Mouse (Mus musculus) kidney, postnatal 14 days (tissue): ENCODE results near the gene Gm10762.
"Not testable (repeated sequence)": the region's sequence is repeated elsewhere in the genome, so short reads cannot be mapped to it uniquely, and the experiment has no call there.

ENCODE experiments used
- DNase-seq: peaks from one replicate; pipeline ENCODE4 v3.0.0; 2022; ENCODE audit warnings: mixed read lengths

Gene Gm10762

GRCm38 (mm10) chr2:128967661-128968441 is at the start of gene Gm10762:
Gene Gm10762 (minus strand): TSS chr2:128967725.
- DNase-seq, result peak; percentile 88

DNA sequence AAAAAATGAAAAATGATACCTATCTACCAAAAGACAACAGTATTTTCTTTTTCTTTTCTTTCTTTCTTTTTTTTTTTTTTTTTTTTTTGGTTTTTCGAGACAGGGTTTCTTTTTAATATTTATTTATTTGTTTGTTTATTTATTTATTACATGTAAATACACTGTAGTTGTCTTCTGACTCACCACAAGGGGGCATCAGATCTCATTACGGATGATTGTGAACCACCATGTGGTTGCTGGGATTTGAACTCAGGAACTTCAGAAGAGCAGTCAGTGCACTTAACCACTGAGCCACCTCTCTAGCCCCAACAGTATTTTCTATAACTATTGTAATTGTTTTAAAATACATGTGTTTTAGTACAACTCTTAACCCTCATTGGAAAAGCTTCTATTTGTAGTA is 41.3 kb upstream of the Gm10762 start:
- not testable (repeated sequence) for DNase-seq

DNA sequence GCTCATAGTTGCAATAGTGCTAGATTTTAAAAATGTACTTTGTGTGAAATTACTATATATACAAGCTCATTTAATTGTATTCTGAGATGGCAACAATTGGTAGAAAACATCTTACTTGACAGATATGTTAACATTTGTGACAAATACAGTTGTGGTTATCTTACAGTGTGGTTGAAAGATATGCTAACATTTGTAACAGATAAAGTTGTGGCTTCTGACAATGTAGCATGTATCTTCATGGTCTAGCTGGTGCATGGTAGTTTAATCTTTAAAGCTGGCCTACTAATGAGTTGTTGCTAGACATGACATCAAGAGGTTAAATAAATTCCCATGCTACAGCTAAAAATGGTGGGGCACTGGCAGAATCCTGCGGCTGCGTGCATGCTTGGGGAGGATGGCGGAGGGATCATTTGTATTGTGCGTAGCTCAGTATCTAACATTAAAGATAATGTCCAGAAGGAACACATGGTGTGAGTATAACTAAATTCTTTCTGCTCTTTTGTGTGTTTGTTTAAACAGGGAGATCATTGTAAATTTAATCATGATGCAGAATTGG is 38.7 kb upstream of the Gm10762 start:
- DNase-seq, result no peak

DNA sequence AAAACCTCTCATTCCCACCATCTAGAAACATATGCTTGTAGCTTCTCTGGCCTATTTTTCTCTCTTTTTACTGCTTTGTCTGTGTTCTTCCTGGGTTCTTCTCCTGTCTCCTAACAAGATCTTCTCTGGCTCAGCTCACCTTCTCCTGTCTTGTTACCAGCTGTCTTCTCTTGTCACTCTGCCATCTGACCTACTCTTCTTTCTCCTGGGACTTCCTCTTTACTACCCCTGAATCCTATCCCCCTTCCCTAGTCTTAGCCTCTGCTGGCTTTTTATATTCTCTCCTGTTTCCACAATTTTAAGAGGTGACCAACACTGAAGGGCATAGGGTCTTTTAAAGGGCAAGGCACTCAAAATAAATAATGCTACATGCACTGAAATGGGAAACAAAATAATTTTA is 37.3 kb upstream of the Gm10762 start:
- no peak for DNase-seq

- no peak for DNase-seq
Measured at GRCm38 (mm10) chr2:128984746-128985145, 17.2 kb upstream of the Gm10762 start.

- DNase-seq, result no peak
Measured at GRCm38 (mm10) chr2:128975572-128975971, 8.0 kb upstream of the Gm10762 start.

GRCm38 (mm10) chr2:128972301-128972700 is 4.8 kb upstream of the Gm10762 start:
- no peak for DNase-seq

DNA sequence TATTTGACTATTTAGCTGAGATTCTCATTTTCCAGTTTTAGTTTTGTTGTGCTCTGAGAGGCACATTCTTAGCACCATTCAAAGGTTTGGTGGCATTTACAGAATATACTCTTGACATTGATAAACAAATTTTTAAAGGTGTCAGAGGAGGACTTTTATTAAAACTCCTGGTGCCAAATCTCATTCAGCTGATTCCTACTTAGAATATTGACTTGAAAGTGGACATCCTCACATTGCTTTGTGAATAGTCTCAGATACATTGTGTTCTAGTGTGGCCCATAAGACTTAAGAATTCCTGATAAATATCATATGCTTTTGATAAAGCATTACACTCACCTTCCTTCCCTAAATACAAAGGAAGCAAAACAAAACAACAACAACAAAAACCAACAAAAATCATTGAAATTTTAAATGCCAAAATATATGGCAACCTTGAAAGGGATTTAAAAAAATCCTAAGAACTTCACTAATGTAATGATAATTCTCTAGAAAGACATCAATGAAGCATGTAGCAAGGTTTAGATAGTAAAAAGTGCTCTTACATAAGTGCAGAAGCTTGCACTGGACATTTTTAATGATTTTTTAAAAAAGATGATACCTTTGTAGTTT is 1.1 kb upstream of the Gm10762 start:
- no peak for DNase-seq

- peak; percentile 99 for DNase-seq
Measured at GRCm38 (mm10) chr2:128966641-128967580, 614 bp downstream of the Gm10762 start, which contains the start of gene Zc3h6. Gene Zc3h6 (plus strand): TSS chr2:128967402.

DNA sequence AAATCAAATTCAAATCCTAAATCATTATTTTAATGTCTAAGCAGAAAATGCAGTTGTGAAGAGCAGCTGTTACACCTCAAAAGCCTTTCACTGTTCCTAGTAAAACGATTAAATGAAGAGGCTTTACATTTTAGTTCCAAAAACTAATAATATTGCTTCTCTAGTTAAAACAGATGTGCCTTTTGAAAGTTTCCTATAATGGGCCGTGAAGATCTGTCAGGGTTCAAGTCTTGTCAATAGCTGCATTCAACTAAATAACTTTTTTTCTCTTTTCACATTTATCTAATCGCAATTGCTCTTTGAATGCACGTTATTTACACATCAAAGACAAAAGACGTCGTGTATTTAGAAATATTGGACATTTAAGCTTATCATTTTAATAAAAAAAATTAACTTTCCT is 1.3 kb downstream of the Gm10762 start:
- DNase-seq, result no peak

DNA sequence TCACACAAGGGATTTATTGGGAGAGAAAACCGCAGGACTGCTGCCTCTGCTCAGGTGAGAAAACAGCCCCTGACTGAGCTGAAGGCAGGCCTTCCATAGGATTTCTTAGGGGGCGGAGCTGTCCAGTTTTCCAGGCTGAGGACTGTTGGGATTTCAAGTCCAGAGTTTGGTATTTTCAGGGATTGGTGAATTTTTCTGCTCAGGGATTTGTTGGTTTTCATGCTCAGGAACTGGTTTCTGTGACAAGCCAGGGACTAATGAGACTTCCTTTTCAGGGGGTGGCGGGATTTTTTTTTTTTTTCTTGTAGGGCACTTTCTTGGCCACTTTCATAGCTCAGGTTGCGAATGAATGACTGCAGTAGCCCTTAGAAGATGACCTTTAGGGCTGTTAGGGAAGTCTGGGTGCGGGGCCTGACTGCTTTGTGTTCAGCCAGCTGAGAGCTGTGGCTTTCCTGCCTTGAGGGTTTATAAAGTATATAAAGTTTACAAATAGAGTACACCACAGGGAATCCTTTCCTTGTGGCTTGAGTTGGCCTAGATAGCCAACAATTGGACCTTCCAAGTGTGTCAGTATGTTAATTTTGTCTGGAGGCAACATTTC is 1.9 kb downstream of the Gm10762 start:
- peak; percentile 12 for DNase-seq

DNA sequence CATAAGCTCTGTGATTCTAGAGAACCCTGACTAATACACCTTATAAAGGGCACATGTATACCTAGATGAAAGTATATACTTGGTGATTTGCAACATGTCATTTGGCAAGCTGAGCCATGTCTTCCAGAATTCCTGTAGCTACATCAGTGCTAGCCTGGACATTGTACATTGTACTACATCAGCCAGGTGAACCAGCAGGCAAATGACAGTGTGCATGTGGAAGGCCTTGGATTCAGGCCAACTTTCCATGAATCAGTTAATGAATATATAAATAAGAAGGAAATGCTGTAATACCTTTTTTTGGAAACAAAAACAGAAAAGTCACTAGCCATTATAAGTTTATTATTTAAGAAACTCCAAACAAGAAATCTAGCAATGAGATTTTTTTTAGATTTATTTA is 13.3 kb downstream of the Gm10762 start:
- peak; percentile 17 for DNase-seq

- peak; percentile 53 for DNase-seq
Measured at GRCm38 (mm10) chr2:128947962-128948588, 19.4 kb downstream of the Gm10762 start.

DNA sequence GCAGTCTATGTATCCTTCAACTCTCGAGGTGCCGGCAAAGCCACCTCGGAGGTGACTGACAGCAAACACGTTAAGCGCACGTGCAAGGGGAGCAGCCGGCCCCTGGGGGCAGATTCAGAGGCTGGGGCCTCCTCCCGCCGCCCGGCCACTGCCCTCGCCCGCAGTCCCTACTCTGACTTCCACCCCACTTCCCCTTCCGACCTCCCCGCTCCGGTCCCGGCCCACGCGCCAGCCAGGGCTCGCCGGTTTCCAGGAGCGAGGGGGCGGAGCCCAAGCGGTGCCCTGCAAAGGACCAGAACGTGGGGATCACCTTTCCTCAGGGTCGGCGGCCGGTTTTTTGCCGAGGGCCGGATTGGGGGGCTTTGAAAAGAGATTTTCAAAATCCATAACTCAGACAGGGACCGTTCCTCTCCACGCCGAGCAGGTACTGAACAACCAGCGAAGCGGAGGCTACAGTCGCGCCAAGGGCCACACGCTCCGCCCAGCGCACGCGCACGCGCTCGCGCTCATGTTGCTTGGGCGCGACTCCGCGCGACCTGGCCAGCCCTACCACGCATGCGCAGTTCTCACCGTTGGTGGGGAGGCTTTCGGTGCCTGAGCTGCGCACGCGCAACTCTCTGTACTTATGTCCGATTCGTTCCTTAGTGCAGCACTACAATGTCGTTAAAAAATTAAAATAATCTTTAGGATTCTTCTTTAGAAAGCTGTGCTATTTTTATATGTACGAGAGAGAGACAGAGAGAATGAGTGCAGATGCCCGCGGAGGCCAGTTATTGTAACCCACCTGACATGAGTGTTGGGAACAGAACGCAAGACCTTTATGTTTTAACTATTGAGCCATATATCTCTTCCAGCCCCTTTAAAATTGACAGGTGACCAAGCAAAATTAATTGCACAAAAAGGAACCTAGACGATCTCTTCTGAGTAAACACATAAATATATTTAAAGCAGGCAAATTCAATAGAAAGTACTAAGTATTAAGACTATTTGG is 23.7 kb downstream of the Gm10762 start, which contains the start of gene Zc3h8:
Gene Zc3h8 (minus strand): TSS at position 540 of the 991 bp plus-strand sequence.
- DNase-seq, result peak; percentile 98

DNA sequence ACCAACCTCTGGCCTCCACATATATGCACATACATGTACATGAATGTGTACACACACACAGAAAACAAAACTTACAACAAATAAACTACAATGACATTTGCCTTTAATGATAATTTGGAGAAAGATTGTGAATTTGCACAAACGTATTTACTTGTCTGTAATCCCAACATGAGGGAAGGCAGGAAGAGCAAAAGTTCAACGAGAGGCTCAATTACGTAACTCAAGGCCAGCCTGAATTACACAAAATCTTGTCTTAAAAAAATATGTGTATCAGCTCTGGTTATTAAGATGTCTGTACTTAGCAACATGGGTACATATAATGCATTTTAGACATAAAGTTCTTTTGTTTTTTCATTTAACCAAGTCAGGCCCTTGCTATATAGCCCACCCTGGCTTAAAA is 31.3 kb downstream of the Gm10762 start:
- DNase-seq, result no peak

DNA sequence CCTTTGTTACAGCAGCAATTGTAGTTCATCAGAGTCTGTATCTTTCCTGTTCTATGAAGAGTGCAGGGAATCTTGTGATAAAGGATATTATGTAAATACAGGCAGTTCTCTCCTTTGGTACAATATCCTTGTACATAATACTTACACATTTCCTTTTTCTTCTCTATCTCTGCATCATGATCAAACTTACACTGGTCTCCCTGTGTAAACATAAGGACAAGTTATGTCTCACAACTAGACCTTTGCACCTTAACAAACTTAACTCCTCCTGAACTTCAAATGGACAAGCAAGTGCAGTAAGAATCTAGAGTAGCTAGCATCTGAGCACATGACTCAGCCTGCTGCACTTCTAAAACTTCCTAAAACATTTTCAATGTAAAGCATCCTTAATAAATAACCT is 36.8 kb downstream of the Gm10762 start:
- DNase-seq, result no peak

DNA sequence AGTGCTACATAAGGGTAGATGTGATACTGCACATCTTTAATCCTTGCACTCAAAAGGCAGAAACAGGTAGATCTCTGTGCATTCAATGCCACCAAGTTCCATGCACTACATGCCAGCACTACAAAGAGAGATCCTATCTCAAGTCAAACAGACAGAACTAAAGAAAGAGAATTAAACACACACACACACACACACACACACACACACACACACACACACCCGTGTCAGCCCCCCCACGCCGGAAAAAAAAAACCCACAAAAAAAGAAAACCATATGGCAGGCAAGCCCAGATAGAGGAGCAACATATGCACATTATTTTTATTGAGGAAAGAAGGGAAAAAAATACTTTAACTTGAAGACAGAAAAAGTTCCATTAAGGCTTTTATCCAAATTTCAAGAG is 39.1 kb downstream of the Gm10762 start:
- DNase-seq, result no peak

DNA sequence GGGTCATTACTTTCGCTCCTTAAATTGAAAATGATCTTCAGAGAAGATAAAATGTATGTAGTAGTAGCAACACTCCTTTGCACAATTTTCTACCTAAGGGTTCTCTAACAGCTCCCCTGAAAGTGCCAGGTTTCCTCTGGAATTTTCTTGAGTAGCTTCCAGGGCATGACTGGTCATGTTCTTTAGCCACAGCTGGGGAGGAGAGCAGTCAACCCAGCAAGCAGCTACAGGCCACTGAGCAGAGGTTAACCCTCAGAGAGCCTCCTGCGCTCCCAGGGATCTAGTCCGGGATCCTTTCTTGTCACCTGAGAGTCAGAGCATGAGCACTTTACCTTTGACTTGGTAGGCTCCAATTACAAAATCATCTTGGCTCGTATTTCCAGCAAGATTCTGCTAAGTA is 42.7 kb downstream of the Gm10762 start:
- no peak for DNase-seq
